Mouse (Mus musculus) megakaryocyte-erythroid progenitor cell, adult 5-6 weeks (primary cell): ENCODE results near the gene Gm49383. TPM values are rescaled to one million over a fixed set of nuclear protein-coding genes. Genes with fewer than 3 reads are reported as not detected.

Experiments used
- ATAC-seq: replicated peaks from 2 replicates; pipeline ENCODE4 v1.8.0; 2016; ENCODE audit warnings: mild to moderate bottlenecking, inconsistent platforms; ENCODE audit not compliant: severe bottlenecking, poor library complexity, low FRiP score, low TSS enrichment
- total RNA-seq, 2 experiments: library from RNA; stranded (forward) in 1 of 2; stranded (reverse) in 1 of 2; fragments of 200-1000, 215-1000 nt in 1 of 2; fragments of >200 nt in 1 of 2; fragmentation: Nextera tagmentation in 1 of 2; gene quantifications; 2 replicates each; pipeline ENCODE4 v1.2.3; 2014 to 2017

Gene Gm49383
- 7.8 and 24.2 TPM in 2 replicates for total RNA-seq (2014; fragmentation: Nextera tagmentation)
- total RNA-seq (2017) = 42.3 and 48.1 TPM in 2 replicates

- ATAC-seq = peak; percentile 73
Measured at GRCm38 (mm10) chr12:69196444-69197377, at the start of gene Gm49383. Gm49383 (minus strand) TSS chr12:69197104.

DNA sequence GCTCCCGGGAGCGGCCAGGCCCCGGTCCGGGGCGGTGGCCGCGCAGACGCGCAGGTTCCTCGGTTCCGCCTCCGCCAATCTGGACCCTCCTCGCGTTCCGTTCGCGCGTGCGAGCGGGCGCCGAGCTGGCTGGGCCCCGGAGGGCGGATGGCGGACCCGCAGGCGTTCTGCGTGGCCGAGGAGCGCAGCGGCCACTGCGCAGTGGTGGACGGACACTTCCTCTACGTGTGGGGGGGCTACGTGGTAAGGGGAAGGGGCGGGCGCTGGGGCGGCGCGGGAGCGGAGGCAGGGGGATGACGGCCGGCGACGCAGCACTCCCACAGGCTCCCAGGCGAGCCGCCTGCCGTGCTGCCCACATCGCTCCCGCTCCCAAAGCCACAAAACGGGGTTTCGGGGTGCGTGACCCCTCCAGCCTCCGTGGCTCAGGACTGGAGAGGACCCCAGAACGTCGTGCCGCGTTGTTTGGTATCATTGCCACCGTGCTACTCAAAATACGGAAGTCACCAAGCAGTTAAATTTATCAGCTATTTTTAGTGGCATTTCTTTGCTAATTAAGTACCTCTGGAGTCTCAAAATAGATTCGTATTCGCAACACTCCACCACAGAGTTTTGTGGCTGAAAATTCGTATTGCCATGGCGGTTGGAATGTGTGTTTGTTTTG, 45.0 kb upstream of the Gm49383 start:
- ATAC-seq = peak; percentile 76

DNA sequence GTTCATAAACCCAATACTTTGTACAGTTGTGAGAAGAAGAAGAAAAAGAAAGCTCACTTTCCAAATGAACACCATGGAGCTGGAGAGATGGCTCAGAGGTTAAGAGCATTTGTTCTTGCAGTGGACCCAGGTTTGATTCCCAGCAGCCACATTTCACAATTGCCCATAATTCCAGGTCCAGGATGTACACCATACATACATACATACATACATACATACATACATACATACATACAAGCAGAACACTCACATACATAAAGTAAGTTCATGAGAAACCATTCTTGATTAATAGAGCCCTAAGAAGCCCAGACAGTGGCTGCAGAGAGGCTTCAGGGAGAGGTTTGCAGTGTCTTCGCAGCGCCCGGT, 44.5 kb upstream of the Gm49383 start:
- no peak for ATAC-seq

DNA sequence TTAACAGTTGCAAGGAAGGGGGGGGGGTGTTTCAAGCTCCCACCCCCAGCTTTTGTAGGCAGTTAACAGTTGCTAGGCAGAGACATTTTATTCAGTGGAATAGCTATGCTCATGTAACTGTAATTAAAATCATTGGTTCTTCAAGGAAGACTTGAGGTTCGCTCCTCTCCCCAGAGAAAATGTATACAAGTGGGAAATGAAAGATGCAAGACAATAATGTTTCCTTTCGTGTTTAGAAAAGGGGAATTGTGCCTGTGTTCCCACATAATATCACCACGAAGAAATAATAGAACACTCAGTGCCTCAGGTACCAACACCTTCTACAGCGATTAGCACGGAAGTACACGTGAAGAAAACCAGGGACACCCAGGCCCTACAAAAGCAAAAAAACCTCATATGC, 44.0 kb upstream of the Gm49383 start, which contains the start of gene Klhdc1:
Gene Klhdc1 (plus strand): TSS at position 301 of the 400 bp plus-strand sequence.
- no peak for ATAC-seq

- no peak for ATAC-seq
Measured at GRCm38 (mm10) chr12:69238284-69238683, 41.4 kb upstream of the Gm49383 start.

GRCm38 (mm10) chr12:69235782-69236181, 38.9 kb upstream of the Gm49383 start:
- ATAC-seq = no peak

DNA sequence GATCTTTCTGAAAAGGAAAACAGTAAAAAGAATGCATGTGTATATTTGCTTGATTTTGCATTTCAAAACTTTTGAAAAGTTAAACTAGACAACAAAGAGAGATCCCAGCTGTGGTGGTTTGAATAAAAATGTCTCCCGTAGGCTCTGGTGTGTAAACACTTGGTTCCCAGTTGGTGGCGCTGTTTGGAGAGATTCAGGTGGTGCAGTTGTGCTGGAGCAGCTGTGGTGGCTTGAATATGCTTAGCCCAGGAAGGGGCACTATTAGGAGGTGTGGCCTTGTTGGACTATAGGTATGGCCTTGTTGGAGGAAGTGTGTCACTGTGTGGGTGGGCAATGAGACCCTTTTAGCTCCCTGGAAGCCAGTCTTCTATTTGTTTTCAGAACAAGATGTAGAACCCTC, 32.3 kb upstream of the Gm49383 start:
- peak; percentile 51 for ATAC-seq

- peak; percentile 95 for ATAC-seq
Measured at GRCm38 (mm10) chr12:69227776-69228466, 31.0 kb upstream of the Gm49383 start, which contains the start of gene Pole2. Pole2 (minus strand) TSS chr12:69228195.

GRCm38 (mm10) chr12:69220613-69221277, 23.8 kb upstream of the Gm49383 start:
- no peak for ATAC-seq

DNA sequence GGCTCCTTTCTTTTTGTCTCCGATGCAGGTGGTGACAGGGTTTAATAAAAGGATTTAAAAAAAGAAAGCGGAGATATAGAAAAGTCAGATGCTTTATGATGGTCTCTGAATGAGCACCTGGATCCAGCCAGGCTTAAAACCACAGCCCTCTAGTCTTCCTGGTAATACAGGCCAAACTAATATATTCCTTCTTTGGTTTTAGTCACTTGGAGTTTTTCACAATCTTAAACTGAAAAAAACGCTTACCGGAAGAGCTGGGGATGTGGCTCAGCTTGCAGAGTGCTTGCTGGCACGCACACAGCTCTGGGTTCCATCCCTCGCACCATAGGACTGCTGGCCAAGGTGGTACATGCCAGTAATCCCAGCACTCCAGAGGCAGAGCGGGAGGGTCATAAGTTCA, 19.7 kb upstream of the Gm49383 start:
- no peak for ATAC-seq

DNA sequence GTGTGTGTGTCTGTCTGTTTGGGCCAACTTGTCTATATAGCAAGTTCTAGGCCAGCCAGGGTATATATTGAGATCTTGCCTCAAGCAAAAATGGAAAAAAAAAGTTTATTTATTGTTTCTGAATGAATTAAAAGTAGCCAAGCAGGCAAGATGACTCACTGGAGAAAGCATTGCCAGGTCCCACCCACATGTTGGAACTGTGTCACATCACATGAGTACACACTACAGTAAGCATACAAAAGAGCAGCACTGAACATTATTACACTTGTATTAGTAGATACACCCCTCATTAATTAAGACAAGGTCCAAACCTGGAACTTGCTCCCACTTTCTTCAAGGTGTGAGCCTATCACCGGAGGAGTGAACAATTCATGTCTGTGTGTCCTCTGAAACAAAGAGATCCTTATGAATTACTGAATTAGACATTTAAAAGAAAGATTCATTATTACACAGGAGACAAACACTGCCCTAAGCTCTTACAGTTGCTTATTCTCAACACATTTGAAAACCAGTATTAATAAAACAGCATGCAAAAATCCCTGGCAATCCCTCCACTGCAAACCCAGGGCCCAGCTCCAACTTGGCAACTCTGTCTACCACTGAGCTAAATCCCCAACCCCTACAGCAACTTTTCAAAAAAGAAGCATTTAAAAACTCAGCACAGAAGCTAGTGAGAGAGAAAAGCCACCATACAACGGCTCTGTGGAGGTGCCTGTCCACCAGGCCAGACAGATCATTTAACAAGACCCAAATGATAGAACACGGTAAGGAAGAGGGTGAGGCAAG, 18.3 kb upstream of the Gm49383 start:
- no peak for ATAC-seq

DNA sequence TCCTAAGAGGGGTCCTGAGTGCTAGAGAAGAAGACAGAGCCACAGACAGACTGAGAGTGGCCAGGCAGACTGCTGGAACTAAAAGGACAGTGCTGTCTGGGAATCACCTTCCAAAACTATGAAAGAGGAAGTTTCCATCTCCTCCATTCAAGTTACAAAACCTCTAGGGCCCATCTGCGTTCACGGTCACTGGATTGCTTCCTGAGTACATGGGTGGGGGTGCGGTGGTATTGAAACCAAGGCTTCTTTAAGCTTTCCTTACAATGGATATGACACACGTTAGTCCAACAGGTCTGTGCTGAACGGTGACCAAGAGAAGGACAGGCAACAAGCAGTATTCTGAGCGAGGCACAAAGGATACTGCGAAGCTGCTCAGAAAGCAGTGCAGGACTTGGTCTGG, 17.5 kb upstream of the Gm49383 start:
- no peak for ATAC-seq

DNA sequence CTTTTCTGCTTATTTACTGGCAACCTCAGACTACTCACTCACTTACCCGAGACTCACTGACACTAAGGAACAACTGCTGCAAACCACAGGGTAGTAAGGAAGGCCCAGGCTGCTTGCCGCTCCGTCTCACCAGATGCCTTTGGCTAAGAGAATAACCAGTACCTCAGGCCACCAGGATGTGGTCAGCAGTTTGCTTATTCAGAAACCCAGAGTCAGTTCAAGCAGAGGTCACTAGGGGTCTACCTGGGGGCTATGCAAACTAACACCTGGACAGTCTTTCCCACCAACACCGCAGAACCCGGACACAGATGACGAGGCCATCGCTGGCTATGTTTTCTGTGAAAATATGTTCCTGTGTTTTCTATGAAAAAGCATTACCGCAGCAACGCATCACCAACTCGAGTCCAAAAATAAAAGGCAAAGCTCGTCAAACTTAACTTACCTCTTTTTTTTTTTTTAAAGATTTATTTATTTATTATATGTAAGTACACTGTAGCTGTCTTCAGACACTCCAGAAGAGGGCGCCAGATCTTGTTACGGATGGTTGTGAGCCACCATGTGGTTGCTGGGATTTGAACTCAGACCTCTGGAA, 16.4 kb upstream of the Gm49383 start:
- no peak for ATAC-seq

DNA sequence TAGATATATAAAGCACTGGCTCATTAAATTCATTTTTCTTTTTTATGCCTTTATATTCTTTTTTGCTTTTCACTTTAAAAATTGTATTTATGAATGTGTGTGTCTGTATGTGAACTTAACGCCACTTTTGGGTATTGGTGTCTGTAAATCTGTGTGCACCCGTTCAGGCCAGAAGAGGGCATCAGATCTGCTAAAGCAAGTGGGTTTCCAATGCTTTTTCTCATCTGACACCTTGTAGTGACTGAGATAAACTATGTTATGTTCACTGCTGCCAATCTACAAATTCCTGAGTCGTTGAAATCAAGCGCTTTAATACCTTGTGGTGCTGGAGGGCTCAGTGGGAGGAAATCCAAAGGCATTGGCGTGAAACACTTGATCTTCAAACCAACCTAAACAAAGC, 14.2 kb upstream of the Gm49383 start:
- ATAC-seq = no peak

DNA sequence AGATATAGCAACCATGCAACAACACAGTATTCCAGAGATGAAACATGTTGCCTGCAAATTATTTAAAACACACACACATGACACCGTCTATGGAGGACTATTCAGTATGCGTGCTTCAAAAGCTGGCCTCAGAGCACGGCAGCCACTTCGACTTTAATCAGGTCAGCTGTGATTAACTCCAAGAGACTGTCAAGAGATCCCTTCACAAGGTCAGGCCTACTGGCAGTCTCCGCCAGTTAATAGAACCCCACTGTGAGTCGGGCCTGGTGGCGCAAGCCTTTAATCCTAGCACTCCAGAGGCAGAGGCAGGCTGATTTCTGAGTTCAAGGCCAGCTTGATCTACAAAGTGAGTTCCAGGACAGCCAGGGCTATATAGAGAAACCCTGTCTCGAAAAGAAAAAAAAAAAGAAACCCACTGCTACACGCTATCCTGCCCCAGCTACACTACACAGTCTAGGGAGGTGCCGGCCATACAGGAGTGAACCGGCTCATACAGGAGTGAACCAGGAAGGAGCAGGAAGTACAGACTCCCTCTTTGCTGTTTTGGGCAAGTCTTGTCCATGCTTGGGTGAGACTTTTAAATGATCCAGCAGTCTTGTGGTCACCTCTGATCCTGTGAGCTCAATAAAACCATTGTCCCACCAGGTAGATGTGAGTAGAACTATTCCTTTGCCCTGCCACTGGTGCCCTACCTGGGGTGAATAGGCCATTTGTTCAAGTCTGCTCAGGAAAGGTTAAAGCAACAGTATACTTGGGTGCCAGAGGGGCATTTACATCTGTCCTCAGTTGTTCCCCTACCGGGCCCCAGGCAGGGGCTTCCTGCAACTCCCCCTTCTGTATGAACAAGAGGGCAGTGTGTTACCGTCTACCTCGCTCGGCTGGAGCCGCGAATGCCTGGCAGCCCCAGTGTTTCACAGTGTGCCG, 13.4 kb upstream of the Gm49383 start:
- ATAC-seq = no peak

GRCm38 (mm10) chr12:69208520-69208919, 11.6 kb upstream of the Gm49383 start:
- no peak for ATAC-seq

DNA sequence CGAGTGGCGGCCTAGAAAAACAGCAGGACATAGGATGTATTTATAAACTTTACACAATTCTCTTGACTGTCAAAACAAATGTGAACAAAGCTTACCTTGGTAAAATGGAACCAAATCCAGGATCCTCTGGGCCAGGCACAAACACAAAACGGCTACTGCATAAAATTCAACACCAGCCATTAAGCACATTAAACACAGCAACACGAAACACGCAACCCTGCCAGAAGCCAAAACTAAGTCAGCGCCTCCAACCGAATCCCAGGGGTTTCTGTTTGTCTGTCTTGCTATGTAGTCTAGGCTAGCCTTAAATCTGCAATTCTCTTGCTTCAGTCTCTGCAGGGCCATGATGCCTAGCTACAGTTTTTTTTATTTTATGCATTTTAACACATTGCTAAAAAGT, 11.0 kb upstream of the Gm49383 start:
- no peak for ATAC-seq
